Mouse (Mus musculus): ENCODE data around the gene Ssbp4. TPM values are rescaled to one million over a fixed set of nuclear protein-coding genes. Genes with fewer than 3 reads are reported as not detected.

Ssbp4 gene
- total RNA-seq, 2 experiments from 2014 or later: 9.2 to 14.4 TPM

- H3K27ac ChIP-seq: peak overlapping the region; percentile 35; the same call in 1 of the 2 replicates
- H3K4me3 ChIP-seq: no peak overlapping the region
- intact Hi-C loops (cut with DNase I): no loop called here
- no peak for TF ChIP-seq CTCF (IDR thresholded peaks at IDR 0.05)
- DNase-seq: no peak
Observed at GRCm38 (mm10) chr8:70646775-70647174, 38.1 kb upstream of the Ssbp4 start.

GRCm38 (mm10) chr8:70646369-70646768, 37.7 kb upstream of the Ssbp4 start:
- no peak for DNase-seq
- Histone ChIP-seq H3K27ac (peak overlapping the region; percentile 35; the same call in 1 of the 2 replicates), H3K4me3 (no peak overlapping the region)
- no peak for TF ChIP-seq CTCF (IDR thresholded peaks at IDR 0.05)
- intact Hi-C loops (cut with DNase I): no loop called here

- no peak for TF ChIP-seq CTCF (IDR thresholded peaks at IDR 0.05)
- no peak for DNase-seq
- Histone ChIP-seq H3K27ac (peak overlapping the region; percentile 35; the same call in 1 of the 2 replicates), H3K4me3 (no peak overlapping the region)
- intact Hi-C loops (cut with DNase I): no loop called here
Observed at GRCm38 (mm10) chr8:70645501-70646224, 37.0 kb upstream of the Ssbp4 start.

- intact Hi-C loops (cut with DNase I): no loop called here
- Histone ChIP-seq H3K27ac (no peak overlapping the region), H3K4me3 (no peak overlapping the region)
- no peak for DNase-seq
- peak; percentile 41 for TF ChIP-seq CTCF (IDR thresholded peaks at IDR 0.05)
Observed at GRCm38 (mm10) chr8:70644065-70644464, 35.4 kb upstream of the Ssbp4 start.

- no peak for DNase-seq
- Histone ChIP-seq H3K27ac (no peak overlapping the region), H3K4me3 (no peak overlapping the region)
- intact Hi-C loops (cut with DNase I): no loop called here
- no peak for TF ChIP-seq CTCF (IDR thresholded peaks at IDR 0.05)
Observed at GRCm38 (mm10) chr8:70643019-70643418, 34.3 kb upstream of the Ssbp4 start.

- no peak overlapping the region for H3K4me3 ChIP-seq
- no peak for TF ChIP-seq CTCF (IDR thresholded peaks at IDR 0.05)
- intact Hi-C loops (cut with DNase I): no loop called here
- DNase-seq: no peak
- no peak overlapping the region for H3K27ac ChIP-seq
Observed at GRCm38 (mm10) chr8:70638752-70639151, 30.1 kb upstream of the Ssbp4 start.

GRCm38 (mm10) chr8:70636838-70637237, 28.2 kb upstream of the Ssbp4 start:
- intact Hi-C loops (cut with DNase I): no loop called here
- H3K4me3 ChIP-seq: no peak overlapping the region
- DNase-seq: no peak
- H3K27ac ChIP-seq: no peak overlapping the region
- TF ChIP-seq CTCF (IDR thresholded peaks at IDR 0.05): no peak

GRCm38 (mm10) chr8:70635527-70635926, 26.9 kb upstream of the Ssbp4 start:
- 0 out of 2 replicates have a peak overlapping the region, but pooled peaks have one; percentile 24 for H3K27ac ChIP-seq
- DNase-seq: no peak
- TF ChIP-seq CTCF (IDR thresholded peaks at IDR 0.05): no peak
- intact Hi-C loops (cut with DNase I): no loop called here
- H3K4me3 ChIP-seq: no peak overlapping the region

GRCm38 (mm10) chr8:70634066-70634465, 25.4 kb upstream of the Ssbp4 start:
- TF ChIP-seq CTCF (IDR thresholded peaks at IDR 0.05): no peak
- intact Hi-C loops (cut with DNase I): no loop called here
- Histone ChIP-seq H3K4me3 (no peak overlapping the region), H3K27ac (peak overlapping the region; percentile 56)
- DNase-seq: peak; percentile 80

GRCm38 (mm10) chr8:70632346-70632892, 23.7 kb upstream of the Ssbp4 start, which contains the start of gene Gdf15:
Gene Gdf15 (minus strand): TSS chr8:70632456.
- intact Hi-C loops (cut with DNase I): no loop called here
- TF ChIP-seq CTCF (IDR thresholded peaks at IDR 0.05): no peak
- Histone ChIP-seq H3K27ac (peak within 1 kb of the TSS; percentile 90), H3K4me3 (peak within 1 kb of the TSS; percentile 37; the same call in 1 of the 2 replicates)
- no peak for DNase-seq

GRCm38 (mm10) chr8:70631436-70631835, 22.8 kb upstream of the Ssbp4 start:
- DNase-seq: peak; percentile 57
- peak overlapping the region; percentile 90 for H3K27ac ChIP-seq
- intact Hi-C loops (cut with DNase I): no loop called here
- peak overlapping the region; percentile 37; the same call in 1 of the 2 replicates for H3K4me3 ChIP-seq
- no peak for TF ChIP-seq CTCF (IDR thresholded peaks at IDR 0.05)

- no peak for TF ChIP-seq CTCF (IDR thresholded peaks at IDR 0.05)
- Histone ChIP-seq H3K27ac (peak overlapping the region; percentile 90), H3K4me3 (peak overlapping the region; percentile 37)
- intact Hi-C loops (cut with DNase I): loop anchor here (1.0 kb wide), 1 partner anchor 23 kb away; no protein-coding TSS in a partner anchor
- DNase-seq: peak; percentile 73
Observed at GRCm38 (mm10) chr8:70630532-70631381, 22.1 kb upstream of the Ssbp4 start.

Measured in gastrocnemius, adult 2 months (tissue).